Comparison of ENCODE assay signal across 21 mouse cellular contexts in the genomic region with DNA sequence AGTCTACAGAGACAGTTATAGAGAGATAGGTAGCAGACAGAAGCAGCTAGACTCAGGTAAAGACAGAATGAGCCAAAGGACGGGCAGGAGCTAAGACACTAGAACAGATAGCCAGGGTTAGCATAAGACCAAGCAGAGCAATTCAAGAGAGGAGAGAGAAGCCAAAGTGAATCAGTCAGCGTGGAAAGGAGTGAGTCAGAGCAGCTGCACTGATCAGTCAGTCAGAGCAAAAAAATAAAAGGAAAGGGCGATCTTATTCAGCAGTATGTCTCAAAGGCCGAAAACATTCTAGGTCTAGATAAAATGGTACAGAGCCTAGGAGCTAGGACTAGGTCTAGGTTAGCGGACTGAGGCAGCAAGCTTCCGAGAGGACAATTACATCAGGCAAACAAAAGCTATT.
"Had no signal": no experiment of that assay in that cellular context is flagged by ENCODE, and none has a peak within 500 bp of the region (broad histone marks: within the 10 kb centered on the region; RNA-seq: fewer than 3 reads in every experiment).

No protein-coding gene starts in this region.

- H3K27me3 ChIP-seq: liver, embryonic 15.5 days; lung, embryonic 15.5 days; megakaryocyte, embryonic 14.5 days; neural tube, embryonic 13.5 days had no signal

- H3K4me3 ChIP-seq: left cerebral cortex, adult 2 months; liver, embryonic 15.5 days; lung, embryonic 15.5 days; megakaryocyte, embryonic 14.5 days; midbrain, embryonic 10.5 days; neural tube, embryonic 13.5 days had no signal

- H3K4me2 ChIP-seq: liver, embryonic 15.5 days; lung, embryonic 15.5 days; neural tube, embryonic 13.5 days had no signal

- H3K4me1 ChIP-seq: lung, embryonic 15.5 days; midbrain, embryonic 10.5 days; neural tube, embryonic 13.5 days had no signal

- H3K9ac ChIP-seq: liver, embryonic 15.5 days; lung, embryonic 15.5 days; neural tube, embryonic 13.5 days had no signal

- DNase-seq: kidney, adult 9 months; kidney, postnatal 14 days; kidney, postnatal 4 days; layer of hippocampus, adult 9-11 months; layer of hippocampus, postnatal 36 days; lung, adult 18-20 months; lung, postnatal 10 days; lung, postnatal 36 days; midbrain, embryonic 14.5 days; right cerebral cortex, postnatal 14 days; right cerebral cortex, postnatal 4 days; thymus, adult 2 months; thymus, postnatal 14 days; thymus, postnatal 4 days had no signal

- H3K9me3 ChIP-seq: liver, embryonic 15.5 days; lung, embryonic 15.5 days; megakaryocyte, embryonic 14.5 days; midbrain, embryonic 10.5 days; neural tube, embryonic 13.5 days had no signal

- H3K27ac ChIP-seq: left cerebral cortex, adult 2 months; liver, embryonic 15.5 days; lung, embryonic 15.5 days; midbrain, embryonic 10.5 days; neural tube, embryonic 13.5 days; stomach, postnatal 0 days had no signal
